Mouse (Mus musculus): ENCODE results near the gene Troap. TPM values are rescaled to one million over a fixed set of nuclear protein-coding genes. Genes with fewer than 3 reads are reported as not detected.

The Troap gene
- total and polyA plus RNA-seq, 3 experiments: 25.8 to 70.2 TPM; not detected in 1

DNA sequence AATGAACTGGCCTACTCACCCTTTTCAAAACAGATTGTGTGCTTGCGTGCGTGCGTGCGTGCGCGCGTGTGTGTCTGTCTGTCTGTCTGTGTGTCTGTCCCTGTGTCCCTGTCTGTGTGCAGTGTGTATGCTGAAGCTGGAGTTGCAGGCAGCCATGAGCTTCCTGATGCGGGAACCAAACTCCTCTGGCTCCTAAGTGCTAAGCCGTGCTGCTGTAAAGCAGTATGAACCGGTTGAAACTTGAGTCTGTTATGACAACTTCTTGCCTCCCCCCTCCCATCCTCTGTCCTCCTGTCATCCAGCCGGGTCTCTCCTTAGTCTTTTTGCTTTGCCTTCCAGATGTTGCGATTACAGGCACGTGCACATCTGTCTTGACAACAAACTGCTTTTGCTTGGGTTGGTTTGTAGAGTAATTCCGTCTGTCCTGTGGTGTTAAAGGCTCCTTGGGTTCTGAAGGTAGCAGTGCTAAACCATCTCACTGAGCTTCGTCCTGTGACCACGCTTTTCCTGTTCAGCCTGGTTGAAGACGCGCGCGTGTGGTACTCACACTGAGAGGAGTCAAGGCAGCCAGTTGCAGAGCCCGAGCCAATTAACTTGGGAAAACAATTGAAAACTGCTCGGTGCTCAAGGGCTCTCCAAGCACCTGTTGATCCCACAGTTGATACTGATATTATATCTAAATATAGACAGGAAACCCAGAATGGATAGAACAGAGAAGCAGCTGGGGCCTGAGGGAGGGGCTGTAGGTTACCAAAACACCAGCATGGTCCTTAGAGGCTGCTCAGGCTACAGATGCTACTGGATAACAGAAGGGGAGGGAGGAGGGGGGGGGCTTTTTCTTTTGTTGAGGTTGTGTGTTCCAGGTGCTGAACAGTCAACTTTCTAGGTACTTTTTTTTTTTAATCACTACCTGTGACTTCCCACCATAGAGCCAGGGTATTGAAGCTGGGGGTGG is 55.9 kb downstream of the Troap start:
- Histone ChIP-seq H3K79me2 (ENCODE audit: control insufficient read depth, insufficient read depth, low read length, poor library complexity) (peaks cover 8% of the 10 kb centered on the region), H3K36me3 (ENCODE audit: control insufficient read depth in 1 of 2, insufficient read depth in 2 of 2, low read length in 2 of 2) (peaks cover 0 to 4% of the 10 kb centered on the region in 2 experiments; a peak in 3 of 4 replicates), H3K4me1 (ENCODE audit: control insufficient read depth in 1 of 2, insufficient read depth in 2 of 2, low read length in 2 of 2) (no peaks in the 10 kb centered on the region), H3K9me3 (replicated peaks; ENCODE audit: insufficient read depth, low read length) (no peaks in the 10 kb centered on the region), H3K27me3 (ENCODE audit: control insufficient read depth in 1 of 2, insufficient read depth in 2 of 2, low read length in 2 of 2) (peaks cover 0 to 3% of the 10 kb centered on the region in 2 experiments; a peak in 2 of 4 replicates), H3K9ac (ENCODE audit: control insufficient read depth, low read depth, low read length, poor library complexity, severe bottlenecking) (no peak overlapping the region), H3K27ac (ENCODE audit: control insufficient read depth, low read depth, low read length) (no peak overlapping the region), H3K4me3 (ENCODE audit: control insufficient read depth in 1 of 2, insufficient read depth in 1 of 2, low read depth in 2 of 2, low read length in 2 of 2) (no peak overlapping the region)
- TF ChIP-seq GATA1 (IDR thresholded peaks at IDR 0.05; ENCODE audit: low read depth, low read length) (no peak), MYB (IDR thresholded peaks at IDR 0.05; ENCODE audit: low read depth, low read length) (no peak), MEF2A (IDR thresholded peaks at IDR 0.05; ENCODE audit: extremely low read depth, insufficient replicate concordance, low read depth, low read length, poor library complexity, severe bottlenecking) (no peak), MAX (IDR thresholded peaks at IDR 0.05; ENCODE audit: low read length) (no peak), CTCF (IDR thresholded peaks at IDR 0.05 in 2 of 3, conservative IDR thresholded peaks at IDR 0.05 in 1 of 3; ENCODE audit: control insufficient read depth in 1 of 3, insufficient read depth in 1 of 3, low read depth in 2 of 3, low read length in 3 of 3, poor library complexity in 1 of 3, severe bottlenecking in 1 of 3) (no peak), RAD21 (IDR thresholded peaks at IDR 0.05; ENCODE audit: low read depth, low read length) (no peak), ZMIZ1 (IDR thresholded peaks at IDR 0.05; ENCODE audit: low read depth, low read length) (no peak), SMC3 (IDR thresholded peaks at IDR 0.05; ENCODE audit: low read depth, low read length) (no peak), BHLHE40 (IDR thresholded peaks at IDR 0.05; ENCODE audit: borderline replicate concordance, low read depth, low read length) (no peak), E2F4 (IDR thresholded peaks at IDR 0.05; ENCODE audit: borderline replicate concordance, low read depth, low read length) (no peak), NRF1 (IDR thresholded peaks at IDR 0.05; ENCODE audit: insufficient read depth, low read depth, low read length, poor library complexity, severe bottlenecking) (no peak), TBP (IDR thresholded peaks at IDR 0.05; ENCODE audit: low read depth, low read length) (no peak), ZKSCAN1 (IDR thresholded peaks at IDR 0.05; ENCODE audit: low read depth, low read length) (no peak), USF1 (IDR thresholded peaks at IDR 0.05; ENCODE audit: low read depth, low read length) (no peak), MAZ (IDR thresholded peaks at IDR 0.05; ENCODE audit: low read depth, low read length) (no peak)
- DNase-seq (ENCODE audit: low read depth, low spot score): no peak

Other genes with a start within 250 kb of the Troap start
- 122 and 126 TPM in 2 replicates for gene Prkag1, start 243.1 kb upstream of the Troap start, total RNA-seq (2012; rRNA removed)
- gene Prkag1, start 243.1 kb upstream of the Troap start, polyA plus RNA-seq (2012; ENCODE audit: insufficient read depth in 1 of 2, insufficient read length in 2 of 2, low read depth in 1 of 2, low replicate concordance in 2 of 2, missing spikeins in 1 of 2): 100 to 1,000 TPM; 141 to 348 TPM
- 12.5 and 15.4 TPM in 2 replicates for gene Kmt2d, start 203.4 kb upstream of the Troap start, total RNA-seq (2012; rRNA removed)
- gene Kmt2d, start 203.4 kb upstream of the Troap start, polyA plus RNA-seq (2012; ENCODE audit: insufficient read depth in 1 of 2, insufficient read length in 2 of 2, low read depth in 1 of 2, low replicate concordance in 2 of 2, missing spikeins in 1 of 2): 10 to 100 TPM; 42.0 to 47.7 TPM
- 9.4 and 10.1 TPM in 2 replicates for gene Rhebl1, start 180.0 kb upstream of the Troap start, total RNA-seq (2012; rRNA removed)
- gene Rhebl1, start 180.0 kb upstream of the Troap start, polyA plus RNA-seq (2012; ENCODE audit: insufficient read depth in 1 of 2, insufficient read length in 2 of 2, low read depth in 1 of 2, low replicate concordance in 2 of 2, missing spikeins in 1 of 2): 10 to 100 TPM in 1 of 2 experiments, not detected in 1; 16.6 TPM
- 0.12 TPM in 1 of 2 replicates, not detected in the other for gene Dhh, start 176.0 kb upstream of the Troap start, total RNA-seq (2012; rRNA removed)
- gene Dhh, start 176.0 kb upstream of the Troap start, polyA plus RNA-seq (2012; ENCODE audit: insufficient read depth in 1 of 2, insufficient read length in 2 of 2, low read depth in 1 of 2, low replicate concordance in 2 of 2, missing spikeins in 1 of 2): not detected
- gene Lmbr1l, start 156.3 kb upstream of the Troap start, total RNA-seq (2012; rRNA removed): 7.0 and 13.5 TPM in 2 replicates
- 10 to 100 TPM in 1 of 2 experiments, not detected in 1; 17.3 TPM for gene Lmbr1l, start 156.3 kb upstream of the Troap start, polyA plus RNA-seq (2012; ENCODE audit: insufficient read depth in 1 of 2, insufficient read length in 2 of 2, low read depth in 1 of 2, low replicate concordance in 2 of 2, missing spikeins in 1 of 2)
- 1,577 and 1,672 TPM in 2 replicates for gene Tuba1b, start 140.0 kb upstream of the Troap start, total RNA-seq (2012; rRNA removed)
- gene Tuba1b, start 140.0 kb upstream of the Troap start, polyA plus RNA-seq (2012; ENCODE audit: insufficient read depth in 1 of 2, insufficient read length in 2 of 2, low read depth in 1 of 2, low replicate concordance in 2 of 2, missing spikeins in 1 of 2): 1,000 to 10,000 TPM in 1 of 2 experiments, not detected in 1; 1,861 TPM
- gene Gm49450, start 121.0 kb upstream of the Troap start, total RNA-seq (2012; rRNA removed): not detected in 2 replicates
- gene Gm49450, start 121.0 kb upstream of the Troap start, polyA plus RNA-seq (2012; ENCODE audit: insufficient read depth in 1 of 2, insufficient read length in 2 of 2, low read depth in 1 of 2, low replicate concordance in 2 of 2, missing spikeins in 1 of 2): not detected
- gene Tuba1a, start 120.9 kb upstream of the Troap start, total RNA-seq (2012; rRNA removed): 112 and 133 TPM in 2 replicates
- 10 to 100 TPM in 1 of 2 experiments, not detected in 1; 83.6 TPM for gene Tuba1a, start 120.9 kb upstream of the Troap start, polyA plus RNA-seq (2012; ENCODE audit: insufficient read depth in 1 of 2, insufficient read length in 2 of 2, low read depth in 1 of 2, low replicate concordance in 2 of 2, missing spikeins in 1 of 2)
- 163 and 201 TPM in 2 replicates for gene Tuba1c, start 44.7 kb upstream of the Troap start, total RNA-seq (2012; rRNA removed)
- gene Tuba1c, start 44.7 kb upstream of the Troap start, polyA plus RNA-seq (2012; ENCODE audit: insufficient read depth in 1 of 2, insufficient read length in 2 of 2, low read depth in 1 of 2, low replicate concordance in 2 of 2, missing spikeins in 1 of 2): 100 to 1,000 TPM in 1 of 2 experiments, not detected in 1; 129 TPM
- not detected in 2 replicates for gene Prph, start 19.4 kb upstream of the Troap start, total RNA-seq (2012; rRNA removed)
- gene Prph, start 19.4 kb upstream of the Troap start, polyA plus RNA-seq (2012; ENCODE audit: insufficient read depth in 1 of 2, insufficient read length in 2 of 2, low read depth in 1 of 2, low replicate concordance in 2 of 2, missing spikeins in 1 of 2): not detected
- gene C1ql4, start 13.2 kb downstream of the Troap start, total RNA-seq (2012; rRNA removed): 0.15 TPM in 1 of 2 replicates, not detected in the other
- under 1 TPM in 1 of 2 experiments, not detected in 1; 0.08 TPM for gene C1ql4, start 13.2 kb downstream of the Troap start, polyA plus RNA-seq (2012; ENCODE audit: insufficient read depth in 1 of 2, insufficient read length in 2 of 2, low read depth in 1 of 2, low replicate concordance in 2 of 2, missing spikeins in 1 of 2)
- gene Dnajc22, start 18.6 kb downstream of the Troap start, total RNA-seq (2012; rRNA removed): 3.2 TPM in 2 replicates
- gene Dnajc22, start 18.6 kb downstream of the Troap start, polyA plus RNA-seq (2012; ENCODE audit: insufficient read depth in 1 of 2, insufficient read length in 2 of 2, low read depth in 1 of 2, low replicate concordance in 2 of 2, missing spikeins in 1 of 2): 1 to 10 TPM in 1 of 2 experiments, not detected in 1; 5.3 TPM
- 8.2 and 12.0 TPM in 2 replicates for gene Spats2, start 51.3 kb downstream of the Troap start, total RNA-seq (2012; rRNA removed)
- 10 to 100 TPM in 1 of 2 experiments, not detected in 1; 24.5 TPM for gene Spats2, start 51.3 kb downstream of the Troap start, polyA plus RNA-seq (2012; ENCODE audit: insufficient read depth in 1 of 2, insufficient read length in 2 of 2, low read depth in 1 of 2, low replicate concordance in 2 of 2, missing spikeins in 1 of 2)
- gene Kcnh3, start 150.3 kb downstream of the Troap start, total RNA-seq (2012; rRNA removed): 0.15 and 0.16 TPM in 2 replicates
- 1 to 10 TPM in 1 of 2 experiments, not detected in 1; 1.3 TPM for gene Kcnh3, start 150.3 kb downstream of the Troap start, polyA plus RNA-seq (2012; ENCODE audit: insufficient read depth in 1 of 2, insufficient read length in 2 of 2, low read depth in 1 of 2, low replicate concordance in 2 of 2, missing spikeins in 1 of 2)
- gene Mcrs1, start 177.4 kb downstream of the Troap start, total RNA-seq (2012; rRNA removed): 113 and 131 TPM in 2 replicates
- 100 to 1,000 TPM in 1 of 2 experiments, not detected in 1; 124 TPM for gene Mcrs1, start 177.4 kb downstream of the Troap start, polyA plus RNA-seq (2012; ENCODE audit: insufficient read depth in 1 of 2, insufficient read length in 2 of 2, low read depth in 1 of 2, low replicate concordance in 2 of 2, missing spikeins in 1 of 2)
- 21.6 and 24.7 TPM in 2 replicates for gene Prpf40b, start 220.5 kb downstream of the Troap start, total RNA-seq (2012; rRNA removed)
- 10 to 100 TPM in 1 of 2 experiments, not detected in 1; 46.4 TPM for gene Prpf40b, start 220.5 kb downstream of the Troap start, polyA plus RNA-seq (2012; ENCODE audit: insufficient read depth in 1 of 2, insufficient read length in 2 of 2, low read depth in 1 of 2, low replicate concordance in 2 of 2, missing spikeins in 1 of 2)
- gene Fam186b, start 221.3 kb downstream of the Troap start, total RNA-seq (2012; rRNA removed): not detected in 2 replicates
- gene Fam186b, start 221.3 kb downstream of the Troap start, polyA plus RNA-seq (2012; ENCODE audit: insufficient read depth in 1 of 2, insufficient read length in 2 of 2, low read depth in 1 of 2, low replicate concordance in 2 of 2, missing spikeins in 1 of 2): under 1 TPM in 1 of 2 experiments, not detected in 1; 0.11 TPM

Measured in MEL (cell line).